Mouse (Mus musculus): Measurements from ENCODE around the gene Fggy. TPM values are rescaled to one million over a fixed set of nuclear protein-coding genes. Genes with fewer than 3 reads are reported as not detected.

The Fggy gene
- polyA plus RNA-seq, 3 experiments from 2014 or later: 0.96 to 6.5 (median 3.8) TPM

DNA sequence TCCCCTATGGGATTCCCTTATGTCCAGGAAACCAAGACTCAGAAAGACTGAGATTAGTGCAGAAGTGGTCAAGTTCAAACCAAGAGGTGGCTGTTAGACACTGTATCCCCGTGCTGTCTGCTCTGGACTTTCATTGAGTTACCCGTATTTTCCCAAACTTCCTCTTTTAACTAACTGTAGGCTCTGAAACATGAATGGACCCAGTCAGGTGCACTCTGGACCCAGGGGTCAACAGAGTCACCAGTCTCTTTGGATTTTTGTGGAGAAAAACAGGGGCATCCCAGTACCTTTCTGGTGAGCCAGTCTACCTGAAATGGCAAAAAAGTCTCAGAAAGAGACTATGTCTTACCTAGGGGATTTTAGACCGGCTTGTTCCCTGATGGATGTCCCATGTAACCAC is 33.6 kb downstream of the Fggy start:
- no peak for ATAC-seq

DNA sequence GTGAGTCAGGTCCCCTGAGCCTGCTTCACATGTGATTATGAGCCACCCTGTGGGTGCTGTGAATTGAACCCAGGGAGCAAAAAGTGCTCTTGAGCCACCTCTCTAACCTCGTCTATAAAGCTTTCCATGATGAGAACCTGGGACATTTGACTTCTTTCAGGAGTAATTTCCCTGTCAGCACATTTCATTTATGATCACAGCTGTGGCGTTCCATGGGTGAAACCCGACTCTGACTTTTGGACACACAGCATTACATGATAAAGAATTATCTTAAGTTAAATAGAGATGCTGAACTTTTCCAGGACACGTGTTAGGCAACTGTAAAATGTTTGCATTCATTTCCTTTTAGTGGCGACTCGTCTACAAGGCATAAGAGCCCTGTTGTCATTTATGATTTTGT is 39.9 kb downstream of the Fggy start:
- ATAC-seq: no peak

DNA sequence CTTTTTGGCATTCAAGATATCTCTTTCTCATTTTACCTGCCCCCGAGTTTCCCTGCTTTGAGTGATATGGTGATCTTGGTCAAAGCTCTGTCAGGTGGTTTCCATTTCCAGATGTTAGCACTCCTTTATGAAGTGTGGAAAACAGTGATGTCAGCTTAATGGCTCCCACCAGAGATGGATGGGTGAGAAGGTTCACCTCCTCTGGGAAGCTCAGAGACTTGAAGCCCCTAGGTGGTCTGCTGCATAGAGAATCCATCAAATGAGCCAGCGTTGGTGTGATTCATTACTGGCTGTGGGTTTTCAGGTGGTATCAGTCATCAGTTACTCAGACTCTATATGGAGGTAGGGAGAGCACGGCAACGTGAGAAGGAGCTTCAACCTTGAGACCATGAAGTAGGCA is 44.5 kb downstream of the Fggy start:
- no peak for ATAC-seq

DNA sequence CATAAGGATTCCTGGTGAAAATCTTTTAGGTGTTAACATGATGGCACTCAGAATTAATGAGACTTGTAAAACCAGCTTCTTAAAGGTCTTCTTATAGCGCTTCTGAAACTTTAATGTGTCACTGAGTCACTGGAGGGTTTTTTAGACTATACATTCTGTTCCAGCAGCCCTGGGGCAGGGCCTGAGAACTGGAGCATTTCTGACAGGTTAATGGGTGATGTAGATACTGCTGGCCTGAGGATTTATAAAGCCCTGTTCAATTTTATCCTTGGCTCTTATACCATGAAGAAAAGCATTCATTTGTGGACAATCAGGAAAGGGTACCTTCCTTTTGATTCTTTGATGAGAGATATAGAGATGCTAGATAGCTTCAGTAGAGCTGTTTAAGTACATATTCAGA is 45.9 kb downstream of the Fggy start:
- no peak for ATAC-seq

DNA sequence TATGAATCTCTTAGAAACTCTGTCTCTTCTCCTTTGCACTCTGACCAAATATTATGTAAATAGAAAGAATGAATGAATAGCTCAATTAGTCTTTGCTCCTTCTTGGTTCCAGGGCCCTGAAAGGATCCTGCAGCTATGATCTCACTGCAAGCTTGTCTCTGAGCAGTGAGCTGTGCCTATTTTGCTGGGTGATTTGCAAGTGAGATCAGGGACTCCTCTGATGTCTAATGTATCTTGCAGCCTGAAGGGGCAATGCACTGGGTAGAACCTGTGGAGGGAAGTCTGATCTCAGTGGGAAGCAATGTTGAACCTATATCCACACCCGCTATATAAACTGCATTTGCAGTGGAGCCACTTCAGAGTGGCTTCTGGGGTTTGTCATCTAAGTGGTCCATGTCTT is 53.4 kb downstream of the Fggy start:
- no peak for ATAC-seq

DNA sequence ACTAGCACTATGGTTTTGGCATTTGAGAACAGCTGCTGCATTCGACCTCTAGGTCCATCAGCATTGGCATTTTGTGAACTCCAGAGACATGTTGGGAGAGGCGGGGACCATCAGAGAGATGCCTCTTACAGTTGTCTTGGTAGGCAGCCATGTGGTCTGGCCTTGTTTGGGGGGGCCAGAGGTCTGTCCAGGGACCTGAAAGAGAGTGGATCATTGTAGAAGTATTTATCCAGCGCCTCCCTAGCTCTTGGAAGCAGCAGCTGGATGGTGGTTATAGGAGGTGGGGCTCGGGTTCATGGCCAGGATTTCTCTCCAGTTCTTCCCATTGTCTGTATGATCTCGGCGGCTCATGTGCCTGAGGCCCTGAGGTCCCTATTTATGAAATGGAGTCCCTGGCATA is 54.1 kb downstream of the Fggy start:
- no peak for ATAC-seq

DNA sequence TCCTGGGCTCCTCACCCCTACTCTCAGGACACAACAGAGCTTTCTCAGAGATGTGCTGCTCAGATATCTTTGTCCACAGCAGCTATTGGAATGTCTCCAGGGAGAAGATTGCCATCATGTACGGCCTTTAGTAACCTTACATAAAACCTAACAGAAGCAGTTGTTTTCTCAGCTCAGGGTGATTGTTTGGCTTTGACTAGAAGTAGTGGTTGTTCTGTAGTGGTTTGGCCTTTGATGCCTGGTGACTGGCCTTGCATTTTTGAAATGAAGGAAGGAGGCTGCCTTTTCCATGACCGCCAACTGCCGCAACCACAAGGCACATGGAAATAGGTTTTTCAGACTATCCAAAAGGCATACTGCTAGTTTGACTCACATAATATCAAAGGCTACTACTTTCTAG is 63.7 kb downstream of the Fggy start:
- ATAC-seq: no peak

DNA sequence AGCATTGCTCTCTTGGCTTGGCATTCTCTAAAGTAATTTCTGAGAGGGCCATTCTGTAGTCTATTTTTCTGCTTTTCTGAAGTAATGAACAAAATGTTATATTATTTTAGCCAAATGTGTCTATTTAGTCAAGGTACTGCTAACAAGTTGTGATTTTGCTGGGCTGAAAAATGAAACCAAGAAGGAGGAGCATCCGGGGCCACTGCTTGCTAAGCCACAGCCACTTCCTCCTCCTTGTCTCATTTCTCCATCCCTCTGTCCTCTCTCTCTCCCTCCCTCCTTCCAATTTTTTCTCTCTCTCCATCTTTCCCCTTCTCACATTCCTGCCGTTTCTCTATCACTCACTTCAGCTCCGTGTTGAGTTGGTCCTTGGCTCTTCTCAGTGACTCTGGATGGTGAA is 67.4 kb downstream of the Fggy start:
- ATAC-seq: no peak

DNA sequence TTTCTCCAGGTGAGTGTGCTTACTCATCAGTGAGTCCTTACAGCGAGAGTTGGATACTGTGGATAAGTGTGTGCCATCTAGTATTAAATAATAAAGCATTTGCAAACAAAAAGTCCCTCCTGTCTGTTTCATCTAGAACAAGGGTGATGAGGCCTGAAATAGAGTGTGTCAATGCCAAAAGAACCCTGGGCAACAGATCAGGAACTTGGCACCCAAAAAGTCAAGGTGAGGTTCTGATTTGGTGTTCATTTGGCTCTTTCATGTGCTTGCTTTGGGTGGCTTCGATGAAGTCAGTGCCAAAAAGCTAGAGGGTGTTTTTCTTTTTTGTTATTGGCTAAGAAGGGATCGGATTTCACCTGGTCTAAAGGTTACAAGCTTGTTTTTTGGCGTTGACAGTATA is 68.3 kb downstream of the Fggy start:
- ATAC-seq: no peak

DNA sequence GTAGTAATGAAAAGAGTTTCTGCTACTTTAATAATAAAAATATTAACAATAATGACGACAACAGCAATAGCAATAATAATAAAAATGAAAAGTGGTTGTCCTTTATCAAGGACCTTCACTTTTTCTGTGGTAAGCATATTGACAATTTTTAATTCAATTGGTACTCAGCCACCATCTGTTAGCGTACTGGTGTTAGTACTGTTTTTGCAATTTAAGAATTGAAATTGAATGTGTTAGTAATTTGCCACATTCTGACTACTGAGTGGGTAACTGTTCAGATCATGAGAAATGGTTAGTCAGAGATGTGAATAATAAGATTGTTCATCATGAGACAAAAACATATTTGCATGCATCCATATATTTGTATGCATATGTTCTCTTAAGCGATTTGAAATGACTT is 68.9 kb downstream of the Fggy start:
- no peak for ATAC-seq

DNA sequence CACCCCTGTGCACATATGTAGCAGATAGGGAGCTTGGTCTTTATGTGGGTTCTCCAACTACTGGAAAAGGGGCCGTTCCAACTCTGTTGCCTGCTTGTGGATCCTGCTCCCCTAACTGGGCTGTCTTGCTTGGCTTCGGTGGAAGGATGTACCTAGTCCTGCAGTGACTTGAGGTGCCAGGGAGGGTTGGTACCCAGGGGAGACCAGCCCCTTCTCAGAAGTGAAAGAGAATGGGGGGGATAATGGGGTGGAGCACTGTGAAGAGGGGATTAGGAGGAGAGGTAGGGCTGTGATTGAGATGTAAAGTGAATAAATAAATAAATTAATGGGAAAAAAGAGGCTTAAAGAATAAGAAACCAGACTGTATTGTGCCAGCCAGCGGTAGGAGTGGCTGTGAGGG is 77.6 kb downstream of the Fggy start:
- no peak for ATAC-seq

DNA sequence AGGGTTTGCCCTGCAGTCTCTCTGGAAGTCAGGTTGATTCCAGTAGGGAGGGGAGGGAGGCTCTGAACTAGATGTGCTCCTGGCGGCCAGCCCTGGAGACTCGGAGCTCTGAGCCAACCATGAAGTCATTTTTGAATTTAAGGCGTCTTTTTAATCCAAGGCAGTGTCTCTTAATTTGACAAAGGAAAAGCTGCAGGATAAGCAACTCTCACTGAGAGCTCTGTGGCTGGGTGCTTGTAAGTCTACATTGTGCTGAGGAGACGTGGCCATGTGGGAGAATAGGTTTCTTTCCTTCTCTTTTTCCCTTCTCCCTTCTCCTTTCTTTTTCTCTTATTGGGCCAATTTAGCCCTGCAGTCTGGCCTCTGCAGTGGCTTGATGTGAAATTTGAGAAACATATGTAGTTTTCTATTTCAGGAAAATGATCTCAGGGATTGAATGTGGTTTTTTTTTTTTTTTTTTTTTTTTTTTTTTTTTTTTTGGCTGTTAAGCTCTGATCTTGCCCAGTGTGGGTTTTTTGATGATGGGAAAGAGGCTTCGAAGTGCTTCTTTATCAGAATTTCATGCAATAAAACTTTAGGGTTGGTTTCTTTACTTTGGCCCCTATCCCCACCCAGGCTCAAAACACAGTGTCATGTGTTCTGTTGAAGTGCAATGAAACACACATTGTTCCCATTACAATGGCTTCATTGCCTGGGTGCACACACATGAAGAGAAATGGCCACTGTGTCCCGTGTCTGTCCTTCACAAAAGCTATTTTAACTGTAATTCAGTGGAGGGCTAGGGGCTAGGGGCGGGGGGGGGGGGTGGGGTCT is 79.8 kb downstream of the Fggy start:
- ATAC-seq: no peak

DNA sequence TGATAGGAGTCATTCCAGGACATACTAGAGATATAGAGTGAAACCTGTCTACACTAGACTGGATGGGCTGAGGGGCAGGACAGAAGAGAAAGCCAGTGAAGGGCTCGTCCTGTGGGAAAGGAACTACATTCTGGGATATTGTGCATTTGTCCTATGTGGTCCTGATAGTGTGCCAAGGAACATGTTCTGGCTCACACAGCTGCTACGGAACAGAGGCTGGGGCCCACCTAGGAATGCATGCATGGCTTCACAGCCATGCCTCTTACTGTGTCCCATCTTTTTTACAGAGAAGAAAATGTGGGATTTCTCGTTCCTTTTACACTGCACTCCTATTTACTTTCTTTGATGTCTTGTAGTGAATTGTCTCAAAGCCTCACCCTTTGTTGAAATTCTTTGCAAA is 80.8 kb downstream of the Fggy start:
- ATAC-seq: no peak

DNA sequence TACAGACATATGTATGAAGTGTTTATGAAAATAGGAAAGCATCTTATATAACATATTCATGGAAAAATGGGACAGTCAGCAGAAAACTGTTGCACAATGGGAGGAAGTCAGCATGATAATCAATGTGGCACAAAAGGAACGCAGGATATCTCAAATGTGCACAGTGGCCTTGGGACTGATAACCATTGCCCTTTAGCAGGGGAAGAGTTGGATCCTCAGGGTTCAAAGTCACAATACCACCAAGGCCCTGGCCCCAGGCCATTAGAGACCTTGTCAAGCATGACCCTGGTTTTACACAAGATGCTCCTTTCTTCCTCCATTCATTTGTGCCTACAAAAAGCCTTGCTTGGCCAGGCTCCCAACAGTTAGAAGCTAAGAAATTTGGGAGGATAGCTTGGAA is 83.5 kb downstream of the Fggy start:
- ATAC-seq: no peak

DNA sequence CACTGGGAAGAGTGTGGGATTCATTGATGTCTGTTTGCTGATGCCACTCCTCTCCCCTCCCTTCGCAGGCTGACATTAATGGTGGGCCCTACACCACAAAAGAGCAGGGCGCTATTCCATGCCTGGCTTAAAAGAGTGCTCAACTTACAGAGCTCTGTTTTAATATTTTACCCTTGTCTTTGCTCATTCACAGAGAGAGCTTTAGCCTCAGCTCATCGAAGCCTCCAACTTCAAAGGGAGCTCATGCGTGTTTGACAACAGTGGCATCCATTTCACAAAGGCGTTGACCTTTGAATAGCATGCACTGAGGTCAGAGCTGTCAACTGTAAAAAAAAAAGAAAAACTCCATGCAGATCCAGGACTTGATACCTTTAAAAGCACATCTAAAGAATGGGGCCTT is 86.7 kb downstream of the Fggy start:
- ATAC-seq: no peak

DNA sequence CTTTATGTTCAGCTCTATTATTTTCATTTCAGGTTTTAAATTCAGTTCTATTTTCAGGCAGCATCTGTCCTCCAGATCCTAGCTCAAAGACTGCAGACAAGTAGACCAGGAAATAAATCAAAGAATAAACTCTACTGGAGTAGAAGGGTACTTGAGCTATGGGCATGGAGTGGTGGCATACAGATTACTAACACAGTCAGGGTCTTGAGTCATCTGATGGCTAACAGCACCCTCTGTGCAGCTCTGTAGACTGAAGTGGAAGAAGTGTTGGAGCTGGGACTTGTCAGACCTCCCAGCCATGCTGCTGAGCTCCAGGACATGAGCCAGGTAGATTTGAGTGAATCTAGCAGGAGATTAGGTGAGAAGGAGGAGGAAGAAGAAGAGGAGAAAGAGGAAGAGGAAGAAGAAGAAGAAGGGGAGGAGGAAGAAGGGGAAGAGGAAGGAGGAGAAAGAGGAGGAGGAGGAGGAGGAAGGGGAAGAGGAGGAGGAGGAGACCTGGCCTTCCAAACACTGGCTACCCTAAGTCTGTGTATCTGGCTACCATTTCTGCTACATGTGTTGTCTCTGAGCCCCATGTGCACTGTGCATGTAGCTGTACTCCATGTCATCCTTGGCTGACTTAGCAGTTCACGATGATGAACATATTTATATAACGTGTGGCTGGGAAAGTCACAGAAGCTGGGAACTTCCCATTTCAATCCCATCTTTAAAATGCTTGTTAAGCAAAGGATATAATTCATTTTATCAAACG is 91.7 kb downstream of the Fggy start:
- no peak for ATAC-seq

DNA sequence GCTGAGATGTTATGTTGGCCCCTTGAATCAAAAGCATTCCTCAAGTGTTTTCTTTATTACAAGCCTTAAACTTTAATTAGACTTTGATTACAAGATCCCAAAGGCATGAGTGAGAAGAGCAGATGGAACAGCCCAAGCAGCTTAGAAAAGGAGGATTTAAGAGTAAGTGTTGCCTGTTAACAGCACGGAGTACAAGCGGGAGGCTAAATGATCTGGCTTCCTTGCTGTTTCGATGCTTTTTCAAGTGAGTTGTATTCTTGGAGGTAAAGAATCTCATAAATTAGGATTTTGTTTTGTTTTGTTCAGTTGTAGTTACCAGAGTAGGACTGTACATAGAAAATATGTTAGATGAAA is 92.2 kb downstream of the Fggy start:
- no peak for ATAC-seq

DNA sequence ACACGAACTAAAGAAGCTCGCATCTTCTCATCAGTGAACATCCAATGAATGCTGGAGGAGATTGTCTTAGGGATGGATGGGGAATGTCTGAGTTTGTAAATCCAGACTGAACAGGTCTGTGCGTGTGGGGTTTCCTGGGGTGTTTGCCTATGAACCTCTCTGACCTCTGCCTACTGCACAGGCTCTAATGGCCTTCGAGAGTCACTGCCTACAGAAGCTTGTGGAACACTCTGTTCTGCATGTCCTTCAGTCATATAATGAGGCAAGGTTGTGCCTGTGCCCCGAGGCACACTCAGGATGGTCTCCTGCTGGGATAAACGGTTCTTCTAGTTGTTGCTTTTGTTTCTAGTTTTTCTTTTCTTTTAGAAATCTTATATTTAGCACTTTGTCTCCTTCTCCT is 92.7 kb downstream of the Fggy start:
- no peak for ATAC-seq

DNA sequence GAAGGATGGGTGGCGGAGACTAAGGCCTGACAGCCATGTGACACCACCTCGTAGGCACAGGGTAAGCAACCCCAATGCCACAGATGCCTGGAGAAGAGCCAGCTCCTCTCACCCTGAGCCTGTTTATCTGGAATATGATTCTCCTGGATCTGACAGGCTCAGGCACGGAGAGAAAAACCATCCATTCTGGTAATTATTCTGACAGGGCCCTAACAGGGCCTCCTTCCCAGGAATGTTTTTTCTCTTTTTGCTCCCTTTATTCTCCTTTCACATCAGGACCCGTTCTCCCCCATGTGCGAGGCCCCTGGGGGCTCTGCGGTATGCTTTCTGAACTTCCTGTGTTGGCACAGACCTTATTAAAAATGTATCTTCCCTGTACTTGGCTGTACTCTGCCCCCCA is 94.7 kb downstream of the Fggy start:
- ATAC-seq: no peak

DNA sequence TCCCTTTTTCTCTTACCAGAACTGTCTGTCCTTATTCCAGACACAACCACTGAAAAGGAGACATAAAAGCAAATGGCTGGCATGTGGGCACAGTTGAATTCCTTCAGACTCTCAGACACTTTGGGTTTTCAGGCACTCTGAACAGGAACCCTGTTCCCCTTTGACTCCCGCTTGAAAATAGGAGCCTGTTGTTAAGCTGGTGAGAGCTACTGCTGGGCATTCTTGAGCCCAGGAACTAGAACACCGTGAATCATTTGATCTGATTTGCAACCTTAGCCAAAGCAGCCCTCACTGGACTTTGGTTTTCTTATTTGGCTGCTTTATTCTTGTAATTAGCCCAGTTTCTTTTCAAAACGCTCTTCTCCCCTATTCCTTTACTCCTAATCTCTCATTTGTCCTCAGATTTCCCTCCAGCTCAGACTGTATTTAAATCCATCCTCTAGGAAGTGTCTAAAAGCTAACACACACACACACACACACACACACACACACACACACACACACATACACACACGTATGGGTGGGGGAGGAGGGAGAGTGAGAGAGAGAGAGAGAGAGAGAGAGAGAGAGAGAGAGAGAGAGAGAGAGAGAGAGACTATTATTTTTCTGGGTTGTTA is 96.1 kb downstream of the Fggy start:
- ATAC-seq: no peak

DNA sequence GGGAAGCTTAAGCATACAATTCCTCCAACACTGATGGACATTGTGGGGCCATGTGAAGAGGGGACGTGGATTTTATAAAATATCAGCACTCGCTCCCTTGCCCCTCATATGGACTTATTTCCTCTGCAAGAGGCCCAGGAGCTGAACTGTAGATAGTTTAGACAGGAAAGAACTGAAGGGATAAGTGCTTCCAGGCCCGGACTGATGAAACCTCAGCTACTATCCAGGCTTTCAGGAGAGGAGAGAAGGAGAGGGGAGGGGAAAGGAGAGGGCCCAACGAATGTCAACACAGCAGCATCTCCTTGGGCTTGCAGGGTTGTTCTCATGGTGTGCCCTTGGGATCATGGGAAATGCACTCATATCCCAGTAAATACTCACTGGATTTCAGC is 96.6 kb downstream of the Fggy start:
- no peak for ATAC-seq

DNA sequence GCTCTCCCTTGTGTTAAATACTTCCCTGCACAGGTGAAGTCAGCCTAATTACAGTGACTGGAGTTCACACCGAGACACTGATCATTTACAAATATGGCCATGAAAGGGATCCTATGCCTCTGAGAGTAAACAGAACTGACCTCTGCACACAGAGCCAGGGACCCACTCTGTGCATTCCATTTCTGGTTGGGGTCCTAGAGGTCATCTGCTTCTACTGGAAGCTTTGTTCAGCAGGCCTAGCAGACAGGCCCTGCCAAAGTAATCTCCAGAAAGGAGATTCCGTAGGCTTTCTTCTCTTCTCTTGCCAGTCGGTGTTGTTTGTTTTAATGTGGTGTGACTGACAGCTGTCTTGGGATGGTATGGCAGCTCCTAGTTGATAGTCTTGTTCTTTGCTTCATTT is 101.7 kb downstream of the Fggy start:
- no peak for ATAC-seq

DNA sequence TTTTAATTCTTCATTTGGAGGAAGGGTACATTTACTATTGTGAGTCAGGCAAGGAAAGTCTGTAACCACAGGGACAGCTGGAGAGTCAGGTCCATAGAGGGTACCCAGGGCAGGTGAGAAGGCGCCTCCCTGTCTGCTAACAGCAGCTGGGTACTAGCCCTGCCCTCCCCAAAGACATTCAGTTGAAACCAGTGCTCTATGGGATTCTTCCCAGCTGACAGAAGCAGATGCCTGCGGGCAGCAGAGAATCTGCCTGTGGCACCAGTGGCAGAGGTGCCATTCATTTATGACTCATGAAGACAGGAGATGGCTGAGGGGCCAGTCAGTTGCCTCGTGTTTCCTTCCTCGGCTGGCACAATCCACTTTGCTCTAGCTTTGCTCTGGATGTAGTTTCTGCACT is 106.3 kb downstream of the Fggy start:
- ATAC-seq: no peak

DNA sequence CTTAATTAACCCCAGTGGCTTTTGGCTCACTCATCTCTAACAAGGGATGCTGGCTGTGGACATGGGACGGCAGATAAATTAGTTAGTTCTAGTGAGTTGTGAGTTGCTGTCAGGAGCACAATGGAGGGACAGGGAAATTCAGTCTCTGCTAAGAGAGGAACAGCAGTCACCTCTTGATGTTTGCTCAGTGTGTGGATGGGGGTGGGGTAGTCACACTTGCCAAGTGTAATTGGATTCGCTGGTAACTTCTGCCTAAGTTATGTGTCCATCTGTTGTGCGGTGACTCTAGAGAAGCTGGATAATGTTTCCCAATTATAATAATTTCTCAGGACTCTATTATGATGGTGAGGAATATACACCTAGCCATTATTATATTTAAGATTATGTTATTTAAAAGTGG is 107.0 kb downstream of the Fggy start:
- no peak for ATAC-seq

Data from inflammation-experienced regulatory T-cells, adult 6 months (primary cell).